Mouse (Mus musculus) ovary, postnatal 10 days (tissue): ENCODE results near the gene Tmem229b.
"Not testable (repeated sequence)": the region's sequence is repeated elsewhere in the genome, so short reads cannot be mapped to it uniquely, and the experiment has no call there.

Source experiments
- DNase-seq: peaks from one replicate; pipeline ENCODE4 v3.0.0; 2022; ENCODE audit warnings: low spot score

Tmem229b gene

DNA sequence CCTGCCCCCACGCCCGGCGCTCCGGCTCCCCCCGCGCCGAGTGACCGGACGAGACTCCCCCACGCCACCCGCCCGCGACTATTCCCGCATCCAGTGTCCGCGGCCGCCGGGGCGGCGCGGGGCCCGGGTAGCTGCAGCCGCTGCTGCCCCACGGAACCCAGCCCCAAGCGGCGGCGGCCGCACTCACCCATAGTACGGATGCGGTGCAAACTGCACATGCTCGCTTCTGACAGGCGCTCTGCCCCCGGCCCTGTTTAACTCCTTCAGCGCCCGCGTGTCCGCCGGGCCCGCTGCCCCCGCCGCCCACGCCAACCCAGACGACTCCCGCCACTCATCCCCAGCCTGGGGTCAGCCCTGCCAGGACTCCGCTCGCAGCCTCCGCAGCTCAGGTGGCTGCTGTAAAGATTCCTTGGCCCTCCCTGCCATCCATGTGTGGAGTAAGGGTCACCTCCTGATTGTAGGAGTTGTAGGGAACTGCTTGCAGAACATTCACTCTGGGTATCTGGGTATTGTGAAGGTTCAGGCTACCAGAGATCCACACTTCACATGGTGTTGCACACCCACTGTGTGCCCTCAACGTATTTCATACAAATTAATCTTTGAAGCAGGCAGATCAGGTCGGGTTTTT, at the start of gene Tmem229b:
Gene Tmem229b, minus strand, starts transcription at position 502 of the 628 bp plus-strand sequence.
- peak; percentile 40 for DNase-seq

GRCm38 (mm10) chr12:79055276-79055675, 47.8 kb upstream of the Tmem229b start:
- DNase-seq = no peak

DNA sequence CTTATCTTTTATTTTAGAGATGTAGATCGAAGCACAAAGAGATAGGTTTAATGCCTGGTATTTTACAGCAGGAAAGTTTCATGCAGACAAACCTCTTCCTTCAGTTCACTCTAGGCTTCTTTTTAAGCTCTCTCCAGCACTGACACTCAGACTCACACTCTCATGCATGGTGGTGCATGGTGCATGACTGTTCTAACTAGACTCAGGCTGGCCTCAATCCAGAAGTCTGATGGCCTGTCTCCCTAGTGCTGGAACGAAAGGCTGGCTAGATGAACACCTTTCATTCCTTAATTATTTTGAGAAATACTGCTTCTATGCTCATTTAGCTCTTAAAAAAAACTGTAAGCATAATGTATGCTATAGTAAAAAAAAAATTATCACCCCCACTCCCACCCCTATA, 44.6 kb upstream of the Tmem229b start:
- no peak for DNase-seq

- no peak for DNase-seq
Observed at GRCm38 (mm10) chr12:79050545-79051212, 43.3 kb upstream of the Tmem229b start.

DNA sequence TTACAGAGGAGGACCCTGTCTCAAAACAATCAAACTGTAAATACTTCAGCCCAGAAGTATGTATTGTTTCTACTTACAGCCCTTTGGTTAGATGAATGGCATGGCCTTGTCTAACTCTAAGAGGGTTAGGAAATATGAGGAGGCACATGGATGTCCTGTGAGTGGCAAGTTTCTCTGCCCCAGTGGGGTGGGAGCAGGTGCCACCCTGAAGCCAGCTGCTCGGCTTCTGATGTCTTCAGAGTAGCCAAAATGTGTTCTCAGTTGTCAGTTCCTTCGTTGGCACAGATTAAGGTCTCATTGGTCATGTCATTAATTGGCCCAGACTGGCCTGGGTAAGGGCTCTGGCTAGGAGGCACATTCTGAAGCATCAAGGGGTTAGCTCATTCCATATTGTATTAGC, 42.4 kb upstream of the Tmem229b start:
- DNase-seq = no peak

DNA sequence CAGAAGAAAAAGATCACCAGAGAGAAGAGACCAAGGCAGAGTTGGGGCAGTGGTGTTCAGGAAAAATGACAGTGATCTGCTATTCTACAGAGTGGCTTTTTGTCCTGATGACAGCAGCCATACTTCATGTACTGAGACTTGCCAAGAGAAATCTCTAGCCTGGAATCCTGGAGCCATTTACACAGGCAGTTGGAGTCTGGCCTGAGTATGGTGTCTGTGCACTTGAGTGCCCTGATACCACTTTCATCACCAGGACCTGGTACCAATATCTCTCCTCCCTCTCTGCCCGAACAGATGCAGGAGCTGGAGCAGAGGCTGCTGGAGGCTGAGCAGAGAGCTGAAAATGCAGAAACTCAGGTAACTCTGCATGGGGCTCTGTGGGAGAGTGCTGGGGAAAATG, 41.5 kb upstream of the Tmem229b start:
- no peak for DNase-seq

DNA sequence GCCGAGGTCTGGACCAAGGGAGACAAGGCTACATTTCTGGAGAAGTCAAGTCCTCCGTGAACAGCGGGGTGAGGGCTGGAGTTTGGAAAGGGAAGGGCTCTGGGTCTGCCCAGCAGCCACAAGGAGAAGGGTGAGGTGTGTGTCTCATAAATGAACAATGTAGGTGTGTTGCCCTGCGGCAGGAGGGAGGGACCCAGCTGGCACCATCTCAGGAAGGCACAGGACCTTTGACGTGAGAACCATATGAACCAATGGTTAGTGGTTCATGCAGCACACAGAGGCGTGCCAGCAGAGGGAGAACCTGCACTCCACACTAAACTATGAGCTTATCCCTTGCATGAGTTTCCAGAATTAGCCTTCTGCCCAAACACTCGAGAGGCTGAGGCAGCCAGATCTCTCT, 39.8 kb upstream of the Tmem229b start:
- no peak for DNase-seq

- no peak for DNase-seq
Observed at GRCm38 (mm10) chr12:79046171-79046570, 38.7 kb upstream of the Tmem229b start.

DNA sequence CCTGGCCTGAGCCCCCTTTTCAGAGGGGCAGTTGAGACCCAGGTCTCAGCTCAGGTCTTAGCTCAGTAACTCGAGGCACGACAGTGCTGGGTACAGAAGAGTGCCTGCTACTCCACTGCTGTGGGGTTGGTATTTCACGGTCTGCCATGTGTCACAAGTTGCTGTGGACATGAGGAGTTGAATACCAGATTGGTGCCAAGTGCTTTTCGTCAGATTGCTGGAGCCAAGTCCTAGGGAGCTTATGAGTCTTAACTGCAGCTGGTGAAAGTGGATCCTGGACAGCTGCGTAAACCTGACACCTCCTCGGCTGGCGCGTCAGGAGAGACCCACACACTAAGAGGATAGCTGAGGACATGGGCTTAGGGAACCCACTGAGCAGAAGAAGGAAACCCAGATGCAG, 37.2 kb upstream of the Tmem229b start:
- no peak for DNase-seq

DNA sequence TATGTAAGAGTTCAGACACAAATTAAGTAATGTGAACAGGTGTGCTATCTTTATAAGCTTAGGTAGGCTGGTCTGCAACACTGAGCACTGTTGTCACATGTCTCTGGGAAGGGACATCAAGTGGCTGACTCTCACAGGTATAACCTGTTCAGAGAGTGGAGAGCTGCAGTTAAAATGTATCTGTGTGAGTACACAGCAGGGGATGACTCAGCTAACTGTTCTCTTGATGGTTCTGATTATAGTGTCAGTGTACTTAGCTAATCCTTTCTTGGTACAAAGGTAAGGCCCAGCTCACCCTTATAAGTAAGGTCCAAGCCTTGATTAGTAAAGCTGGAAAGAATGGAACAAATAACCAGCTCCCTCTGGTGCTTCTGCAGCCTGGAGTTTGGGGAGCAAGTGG, 34.0 kb upstream of the Tmem229b start:
- no peak for DNase-seq

- no peak for DNase-seq
Observed at GRCm38 (mm10) chr12:79040201-79040827, 32.9 kb upstream of the Tmem229b start.

- DNase-seq = no peak
Observed at GRCm38 (mm10) chr12:79039708-79040107, 32.3 kb upstream of the Tmem229b start.

DNA sequence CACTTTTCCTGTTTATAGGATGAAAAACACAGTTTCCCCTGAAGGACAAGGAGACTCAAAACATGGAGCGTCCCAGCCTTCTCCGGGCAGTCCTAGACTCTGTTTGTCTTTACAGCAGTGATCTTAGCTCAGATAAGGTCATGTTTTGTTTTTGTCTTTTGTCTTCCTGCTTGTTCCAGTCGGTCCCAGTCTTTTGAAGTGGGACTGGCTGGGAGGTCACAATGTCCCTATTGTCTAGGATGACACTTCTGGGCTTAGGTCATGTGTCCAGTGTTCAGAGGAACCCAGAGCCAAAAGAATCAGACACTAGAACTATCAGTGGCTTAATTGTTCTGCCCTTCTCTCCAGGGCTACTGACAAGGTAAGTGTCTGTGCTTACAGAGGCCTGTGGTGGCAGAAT, 27.9 kb upstream of the Tmem229b start:
- DNase-seq = no peak

DNA sequence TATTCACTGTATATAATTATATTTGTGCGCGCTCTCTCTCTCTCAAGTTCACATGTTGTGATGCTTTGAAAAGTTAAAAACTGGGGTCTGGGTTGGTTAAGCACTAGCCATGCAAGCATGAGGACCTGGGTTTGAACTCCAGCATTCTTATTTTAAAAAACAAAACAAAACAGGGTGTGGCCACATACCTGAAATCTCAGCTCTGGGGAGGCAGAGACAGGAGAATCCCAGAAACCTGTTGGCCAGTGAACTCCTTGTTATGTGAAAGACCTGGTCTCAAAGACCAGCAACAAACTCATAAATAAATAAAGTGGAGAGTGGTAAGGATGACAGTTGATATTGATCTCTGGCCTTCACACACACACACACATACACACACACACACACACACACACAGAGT, 26.9 kb upstream of the Tmem229b start:
- DNase-seq = no peak

- DNase-seq = peak; percentile 33
Observed at GRCm38 (mm10) chr12:79028911-79029861, 21.8 kb upstream of the Tmem229b start, which contains the start of gene Plekhh1. TSS of gene Plekhh1 (plus strand) at chr12:79029163.

DNA sequence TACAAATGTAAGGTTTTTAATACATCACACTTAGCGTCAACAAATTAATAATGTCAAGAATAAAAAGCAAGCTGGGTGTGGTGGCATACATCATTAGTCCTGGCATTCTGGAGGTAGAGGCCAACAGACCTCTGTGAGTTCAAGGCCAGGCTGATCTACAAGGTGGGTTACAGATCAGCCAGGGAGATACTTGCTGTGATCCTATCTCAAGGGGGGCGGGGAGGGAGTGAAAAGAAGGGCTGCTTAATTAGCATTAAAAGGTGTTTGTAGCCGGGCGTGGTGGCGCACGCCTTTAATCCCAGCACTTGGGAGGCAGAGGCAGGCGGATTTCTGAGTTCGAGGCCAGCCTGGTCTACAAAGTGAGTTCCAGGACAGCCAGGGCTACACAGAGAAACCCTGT, 20.1 kb upstream of the Tmem229b start:
- not testable (repeated sequence) for DNase-seq

DNA sequence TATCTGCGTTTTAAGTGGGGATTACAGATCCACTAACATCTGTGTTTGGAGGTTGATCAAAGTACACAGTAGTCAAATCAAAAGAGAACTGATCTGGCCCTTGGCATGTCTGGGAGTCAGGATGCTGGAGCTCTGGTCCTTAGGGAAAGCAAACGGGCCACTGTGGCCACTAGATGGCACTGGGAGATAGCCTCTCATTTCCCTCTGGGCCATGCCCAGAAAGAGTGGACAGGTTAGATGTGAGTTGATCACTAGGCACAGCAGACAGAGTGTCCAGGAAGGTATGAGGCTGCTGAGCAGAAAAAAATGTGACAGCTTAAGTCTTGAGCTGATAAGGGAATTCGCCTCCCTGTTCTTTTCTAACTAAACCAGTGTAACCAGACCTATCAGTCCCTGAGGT, 15.5 kb upstream of the Tmem229b start:
- peak; percentile 31 for DNase-seq

DNA sequence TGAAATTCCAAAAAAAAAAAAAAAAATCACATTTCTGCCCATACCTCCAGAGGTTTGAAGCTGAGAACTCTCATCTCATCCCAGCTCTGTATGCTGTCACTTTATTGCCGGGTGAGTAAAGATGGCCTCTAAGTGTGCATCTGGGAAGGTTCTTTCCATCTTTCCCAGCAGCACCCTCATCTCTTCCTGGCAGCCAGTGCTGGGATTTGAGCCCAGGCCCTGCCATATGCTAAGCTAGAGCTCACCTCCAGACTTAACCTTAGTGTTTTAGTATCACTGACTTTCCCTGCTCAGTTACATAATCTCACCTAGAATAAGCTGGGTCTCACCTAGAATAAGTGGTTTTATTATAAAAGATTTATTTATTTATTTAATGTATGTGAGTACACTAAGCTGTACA, 14.5 kb upstream of the Tmem229b start:
- no peak for DNase-seq

GRCm38 (mm10) chr12:79017994-79018399, 10.6 kb upstream of the Tmem229b start:
- DNase-seq = no peak

DNA sequence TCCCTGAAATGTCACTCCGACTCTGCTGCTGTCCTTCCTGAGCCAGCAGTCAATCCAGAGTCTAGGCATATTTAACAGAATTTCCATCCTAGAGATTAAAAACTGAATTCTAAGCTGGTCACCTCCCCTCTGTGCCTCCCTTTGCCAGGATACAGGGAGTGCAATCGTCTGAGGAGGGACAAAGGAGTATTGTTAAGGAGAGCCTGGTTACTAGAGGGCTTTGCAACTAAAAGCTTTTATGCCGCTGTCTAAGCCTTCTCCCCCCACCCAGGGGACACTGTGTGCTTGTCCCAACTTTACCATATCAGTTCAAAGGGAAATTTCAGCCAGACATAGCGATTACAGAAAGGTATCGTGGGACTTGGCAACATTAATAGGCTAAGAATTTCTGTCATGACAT, 8.7 kb upstream of the Tmem229b start:
- DNase-seq = no peak

DNA sequence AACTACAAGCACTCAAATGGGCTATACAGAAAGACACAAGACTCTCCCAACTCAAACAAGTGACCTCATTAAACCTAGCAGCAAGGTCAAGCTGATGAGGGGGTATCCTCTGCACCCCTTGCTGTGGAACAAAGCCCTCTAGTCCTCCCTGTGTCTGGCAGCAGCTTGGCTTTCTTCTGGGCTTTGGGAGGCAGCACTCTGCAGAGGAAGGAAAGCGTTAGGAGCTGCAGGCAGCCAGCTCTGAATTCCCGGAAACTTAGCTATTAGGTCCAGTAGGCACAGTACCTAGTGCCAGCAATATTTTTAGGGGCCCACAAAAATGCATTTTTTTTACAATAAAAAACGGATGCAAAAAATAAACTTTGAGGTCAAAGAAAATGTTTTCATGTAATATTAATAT, 3.1 kb upstream of the Tmem229b start:
- no peak for DNase-seq

DNA sequence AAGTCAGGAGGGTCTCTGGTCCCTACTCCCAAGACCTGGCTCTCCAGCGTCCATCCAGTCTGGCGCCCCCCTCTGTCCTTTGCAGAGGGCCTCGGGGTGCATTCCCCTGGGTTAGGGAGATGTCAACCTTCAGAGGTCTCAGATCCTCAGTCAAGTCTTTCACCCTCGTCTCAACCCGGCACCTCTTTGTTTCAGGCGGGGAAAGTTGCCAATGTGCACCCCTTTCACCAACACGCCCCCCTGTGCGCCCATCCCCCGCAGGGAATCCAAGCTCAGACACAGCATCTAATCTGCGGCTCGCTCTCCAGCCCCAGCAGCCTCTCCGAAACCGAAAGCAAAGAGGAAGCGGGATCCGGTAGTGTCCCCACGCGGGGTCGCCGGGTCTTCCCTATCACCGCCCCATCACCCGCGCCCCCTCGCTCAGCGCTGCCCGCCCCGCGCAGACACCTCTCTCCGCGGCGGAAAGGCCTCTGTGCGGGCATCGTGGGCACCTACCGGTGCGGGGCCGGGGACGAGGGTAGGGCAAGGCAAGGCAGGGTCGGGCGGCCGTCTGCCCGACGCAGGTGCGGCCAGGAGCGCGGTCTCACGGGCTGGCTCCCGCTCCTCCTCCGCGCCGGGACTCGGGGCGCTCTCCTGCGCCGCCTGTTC, 825 bp downstream of the Tmem229b start:
- peak; percentile 25 for DNase-seq
